Mouse (Mus musculus) urinary bladder, postnatal 4 days (tissue): Measurements from ENCODE around the gene Lig4.

Source experiments
- DNase-seq, 2 experiments: peaks; one replicate each; pipeline ENCODE4 v3.0.0; 2021 to 2022; ENCODE audit warnings: low spot score in 2 of 2

Gene Lig4

GRCm38 (mm10) chr8:9929746-9930445, 47.6 kb downstream of the Lig4 start:
- no peak for DNase-seq
